Mouse (Mus musculus): ENCODE data around the gene Zmym3. TPM values are rescaled to one million over a fixed set of nuclear protein-coding genes. Genes with fewer than 3 reads are reported as not detected.

The Zmym3 gene
- total and polyA plus RNA-seq, 3 experiments, result 20.7 to 42.9 TPM; not detected in 1

DNA sequence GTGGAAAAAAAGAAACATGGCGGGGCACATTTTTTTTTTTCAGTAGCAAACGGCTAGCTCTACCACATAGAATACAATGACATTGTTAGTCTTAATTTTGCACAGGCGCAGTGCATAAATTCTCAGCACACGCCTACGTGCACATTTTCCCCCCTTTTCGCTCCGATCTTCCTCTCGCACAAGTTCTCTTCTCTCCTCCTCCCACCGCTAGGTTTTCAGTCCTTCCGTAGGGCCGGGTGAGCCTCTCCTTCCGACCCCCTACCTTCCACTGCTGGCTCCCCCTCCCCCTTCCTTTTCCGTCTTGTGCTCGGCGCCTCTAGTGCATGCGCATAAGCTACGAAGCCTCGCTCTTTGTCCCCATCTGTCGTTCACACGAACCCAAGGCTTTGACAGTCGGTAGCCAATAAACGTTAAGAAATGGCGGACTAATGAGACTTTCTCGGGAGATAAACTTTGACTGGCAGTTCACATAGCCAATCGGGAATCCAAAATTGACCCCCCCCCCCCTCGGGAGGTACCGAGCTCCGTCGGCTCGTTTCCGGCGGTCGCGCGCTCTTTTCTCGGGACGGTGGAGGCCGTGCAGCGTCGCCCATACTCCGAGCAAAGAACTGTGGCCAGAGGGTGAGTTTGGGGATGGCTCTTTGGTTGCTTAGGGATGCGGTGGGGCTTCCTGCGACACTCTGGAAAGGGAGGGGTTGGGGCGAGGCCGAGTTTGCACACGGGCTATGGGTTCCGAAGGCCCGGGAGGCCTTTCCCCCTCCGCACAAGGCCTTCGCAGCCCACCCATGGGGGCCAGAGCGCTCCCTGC is 8.7 kb upstream of the Zmym3 start, which contains the start of gene Nono (continued):
- TF ChIP-seq MYB (IDR thresholded peaks at IDR 0.05; ENCODE audit: low read depth, low read length), result no peak
- 0 out of 2 replicates have a peak, but pooled peaks have one; percentile 51 for TF ChIP-seq ELF1 (IDR thresholded peaks at IDR 0.05; ENCODE audit: low read depth, low read length)
- TF ChIP-seq NRF1 (IDR thresholded peaks at IDR 0.05; ENCODE audit: insufficient read depth, low read depth, low read length, poor library complexity, severe bottlenecking), result peak; percentile 75
- TF ChIP-seq ZKSCAN1 (IDR thresholded peaks at IDR 0.05; ENCODE audit: low read depth, low read length), result no peak
- TF ChIP-seq POLR2AphosphoS5 (IDR thresholded peaks at IDR 0.05; ENCODE audit: borderline replicate concordance, low read depth, low read length), result no peak
- no peak for TF ChIP-seq MEF2A (IDR thresholded peaks at IDR 0.05; ENCODE audit: extremely low read depth, insufficient replicate concordance, low read depth, low read length, poor library complexity, severe bottlenecking)
- TF ChIP-seq JUND (IDR thresholded peaks at IDR 0.05; ENCODE audit: low read depth, low read length), result no peak
- TF ChIP-seq RAD21 (IDR thresholded peaks at IDR 0.05; ENCODE audit: low read depth, low read length), result no peak
- TF ChIP-seq ZC3H11A (IDR thresholded peaks at IDR 0.05; ENCODE audit: low read depth, low read length), result no peak
- no peak for TF ChIP-seq SMC3 (IDR thresholded peaks at IDR 0.05; ENCODE audit: low read depth, low read length)
- TF ChIP-seq BHLHE40 (IDR thresholded peaks at IDR 0.05; ENCODE audit: borderline replicate concordance, low read depth, low read length), result no peak
- TF ChIP-seq MAZ (IDR thresholded peaks at IDR 0.05; ENCODE audit: low read depth, low read length), result peak; percentile 98
- no peak for TF ChIP-seq USF2 (IDR thresholded peaks at IDR 0.05; ENCODE audit: borderline replicate concordance in 1 of 2, insufficient read depth in 1 of 2, low read depth in 1 of 2, low read length in 2 of 2)
- TF ChIP-seq MAFK (IDR thresholded peaks at IDR 0.05; ENCODE audit: borderline replicate concordance, low read depth, low read length), result no peak
- peak; percentile 67 for TF ChIP-seq CHD2 (IDR thresholded peaks at IDR 0.05; ENCODE audit: low read length)
- no peak for TF ChIP-seq CTCF (IDR thresholded peaks at IDR 0.05 in 2 of 3, conservative IDR thresholded peaks at IDR 0.05 in 1 of 3; ENCODE audit: control insufficient read depth in 1 of 3, insufficient read depth in 1 of 3, low read depth in 2 of 3, low read length in 3 of 3, poor library complexity in 1 of 3, severe bottlenecking in 1 of 3)
- TF ChIP-seq MAX (IDR thresholded peaks at IDR 0.05; ENCODE audit: low read length), result peak; percentile 74
- TF ChIP-seq POLR2AphosphoS2 (IDR thresholded peaks at IDR 0.05; ENCODE audit: low read length), result peak; percentile 49; the same call in 1 of the 2 replicates
- TF ChIP-seq GABPA (IDR thresholded peaks at IDR 0.05; ENCODE audit: low read depth, low read length), result no peak

DNA sequence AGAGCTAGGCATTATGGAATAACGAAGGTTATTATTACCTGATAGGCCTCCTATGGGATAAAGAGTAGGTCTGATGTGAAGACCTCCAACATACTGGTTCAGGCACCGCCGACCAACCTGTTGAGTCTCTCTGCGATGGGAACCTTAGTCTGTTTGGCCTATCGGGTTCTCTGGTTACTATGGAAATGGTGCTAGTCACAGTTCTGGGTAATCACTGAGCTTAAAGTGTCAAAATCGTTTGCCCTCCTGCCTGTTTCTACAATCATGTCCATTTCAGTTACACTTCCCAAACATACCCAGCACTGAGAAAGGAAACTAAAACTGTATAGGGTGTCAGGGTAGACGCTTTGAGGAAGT is 8.1 kb upstream of the Zmym3 start:
- no peak for TF ChIP-seq TCF12 (IDR thresholded peaks at IDR 0.05; ENCODE audit: low read depth, low read length)
- no peak for TF ChIP-seq UBTF (IDR thresholded peaks at IDR 0.05; ENCODE audit: borderline replicate concordance, insufficient read depth, low read depth, low read length)
- no peak for TF ChIP-seq ETS1 (IDR thresholded peaks at IDR 0.05; ENCODE audit: low read depth, low read length)
- no peak for TF ChIP-seq ELF1 (IDR thresholded peaks at IDR 0.05; ENCODE audit: low read depth, low read length)
- TF ChIP-seq GABPA (IDR thresholded peaks at IDR 0.05; ENCODE audit: low read depth, low read length), result no peak
- no peak for TF ChIP-seq USF1 (IDR thresholded peaks at IDR 0.05; ENCODE audit: low read depth, low read length)
- TF ChIP-seq HCFC1 (IDR thresholded peaks at IDR 0.05; ENCODE audit: low read depth, low read length), result no peak
- no peak for TF ChIP-seq POLR2AphosphoS2 (IDR thresholded peaks at IDR 0.05; ENCODE audit: low read length)
- peak overlapping the region; percentile 99 for H3K27ac ChIP-seq (ENCODE audit: control insufficient read depth, low read depth, low read length)
- no peaks in the 10 kb centered on the region for H3K9me3 ChIP-seq (replicated peaks; ENCODE audit: insufficient read depth, low read length)
- H3K79me2 ChIP-seq (ENCODE audit: control insufficient read depth, insufficient read depth, low read length, poor library complexity), result peaks cover 33% of the 10 kb centered on the region
- no peak for DNase-seq (ENCODE audit: low read depth, low spot score)
- peaks cover 0 to 10% of the 10 kb centered on the region in 2 experiments; a peak in 1 of 4 replicates for H3K4me1 ChIP-seq (ENCODE audit: control insufficient read depth in 1 of 2, insufficient read depth in 2 of 2, low read length in 2 of 2)
- peak overlapping the region; percentile 81 for H3K9ac ChIP-seq (ENCODE audit: control insufficient read depth, low read depth, low read length, poor library complexity, severe bottlenecking)
- peaks cover 5 to 26% of the 10 kb centered on the region in 2 experiments for H3K36me3 ChIP-seq (ENCODE audit: control insufficient read depth in 1 of 2, insufficient read depth in 2 of 2, low read length in 2 of 2)
- no peaks in the 10 kb centered on the region for H3K27me3 ChIP-seq (ENCODE audit: control insufficient read depth in 1 of 2, insufficient read depth in 2 of 2, low read length in 2 of 2)
- H3K4me3 ChIP-seq (ENCODE audit: control insufficient read depth in 1 of 2, insufficient read depth in 1 of 2, low read depth in 2 of 2, low read length in 2 of 2), result peak overlapping the region; percentile 55 to 69
